Mouse (Mus musculus) C2C12 (cell line): ENCODE results near the gene Zfp472. TPM values are rescaled to one million over a fixed set of nuclear protein-coding genes. Genes with fewer than 3 reads are reported as not detected.
"Not testable (repeated sequence)": the region's sequence is repeated elsewhere in the genome, so short reads cannot be mapped to it uniquely, and the experiment has no call there.

Experiments used
- H3K27me3 ChIP-seq: one replicate; pipeline ENCODE4 v1.6.1; 2011; ENCODE audit not compliant: control insufficient read depth, insufficient read depth, insufficient read length
- H3K36me3 ChIP-seq: one replicate; pipeline ENCODE4 v1.6.1; 2011; ENCODE audit not compliant: control insufficient read depth, insufficient read depth
- H3K4me3 ChIP-seq: one replicate; pipeline ENCODE4 v1.5.1; 2011; ENCODE audit warnings: mild to moderate bottlenecking, control low read depth; ENCODE audit not compliant: poor library complexity, insufficient read depth, severe bottlenecking
- H3K79me2 ChIP-seq: one replicate; pipeline ENCODE4 v1.6.1; 2011; ENCODE audit not compliant: control insufficient read depth, insufficient read depth
- H3K79me3 ChIP-seq: one replicate; pipeline ENCODE4 v1.6.1; 2011; ENCODE audit warnings: low read depth, control low read depth
- H3ac ChIP-seq: one replicate; pipeline ENCODE3; 2011; ENCODE audit warnings: low read depth; ENCODE audit not compliant: control insufficient read depth, insufficient read length
- CEBPB ChIP-seq: IDR thresholded peaks from one replicate; pipeline ENCODE4 v1.6.1; 2011; ENCODE audit warnings: low read depth, mild to moderate bottlenecking, control low read depth, moderate library complexity
- CTCF ChIP-seq: IDR thresholded peaks from one replicate; pipeline ENCODE4 v1.5.1; 2011; ENCODE audit not compliant: control insufficient read depth, insufficient read depth, insufficient read length
- FOSL1 ChIP-seq: IDR thresholded peaks from one replicate; pipeline ENCODE4 v1.8.0; 2011; ENCODE audit warnings: mild to moderate bottlenecking, low read length; ENCODE audit not compliant: poor library complexity, insufficient read depth, severe bottlenecking
- MAX ChIP-seq: IDR thresholded peaks from one replicate; pipeline ENCODE4 v1.6.1; 2011; ENCODE audit warnings: mild to moderate bottlenecking, control low read depth
- MYOD1 ChIP-seq: IDR thresholded peaks from one replicate; pipeline ENCODE4 v1.6.1; 2011; ENCODE audit warnings: low read depth; ENCODE audit not compliant: control insufficient read depth, insufficient read length
- MYOG ChIP-seq: IDR thresholded peaks from one replicate; pipeline ENCODE4 v1.6.1; 2011; ENCODE audit not compliant: control insufficient read depth, insufficient read length; ENCODE audit errors: extremely low read depth
- USF1 ChIP-seq: IDR thresholded peaks from one replicate; pipeline ENCODE4 v1.6.1; 2011; ENCODE audit warnings: low read depth, mild to moderate bottlenecking, control low read depth, moderate library complexity
- polyA plus RNA-seq: library from polyadenylated mRNA; unstranded; fragments of >200 nt; fragmentation: generic; extraction: Trizol; gene quantifications from one replicate; pipeline ENCODE4 v1.2.1, GENCODE M21; 2012; ENCODE audit warnings: missing spikeins

The Zfp472 gene
- polyA plus RNA-seq, 1 experiment: 1.8 TPM

GRCm38 (mm10) chr17:32986301-32986700 is 20.7 kb downstream of the Zfp472 start:
- Histone ChIP-seq H3K27me3 (no peaks in the 10 kb centered on the region), H3K79me2 (no peaks in the 10 kb centered on the region), H3K36me3 (peaks cover 3% of the 10 kb centered on the region), H3K79me3 (no peaks in the 10 kb centered on the region), H3K4me3 (no peak overlapping the region), H3ac (no peak overlapping the region)
- TF ChIP-seq CEBPB (no peak), MYOD1 (no peak), USF1 (no peak), MAX (no peak)

GRCm38 (mm10) chr17:32991965-32992698 is 26.5 kb downstream of the Zfp472 start:
- Histone ChIP-seq H3K27me3 (no peaks in the 10 kb centered on the region), H3K79me2 (peaks cover 11% of the 10 kb centered on the region)
- TF ChIP-seq MAX (no peak), MYOD1 (no peak), CEBPB (no peak), USF1 (no peak), FOSL1 (no peak), MYOG (no peak), CTCF (no peak)

GRCm38 (mm10) chr17:32992699-32993474 is 27.3 kb downstream of the Zfp472 start, which contains the start of gene Zfp952:
TSS of gene Zfp952 (plus strand) at chr17:32993129.
- TF ChIP-seq USF1 (no peak), CEBPB (no peak), MYOG (no peak), MAX (no peak)
- Histone ChIP-seq H3K36me3 (peaks cover 9% of the 10 kb centered on the region), H3K27me3 (no peaks in the 10 kb centered on the region), H3ac (peak within 1 kb of the TSS; percentile 96), H3K79me2 (peaks cover 11% of the 10 kb centered on the region), H3K79me3 (peaks cover 4% of the 10 kb centered on the region), H3K4me3 (peak within 1 kb of the TSS; percentile 63)

More at GRCm38 (mm10) chr17:32991965-32992698, 26.5 kb downstream of the Zfp472 start:
- Histone ChIP-seq H3K4me3 (no peak overlapping the region), H3ac (no peak overlapping the region), H3K79me3 (peaks cover 4% of the 10 kb centered on the region), H3K36me3 (peaks cover 9% of the 10 kb centered on the region)

- peaks cover 9% of the 10 kb centered on the region for H3K79me2 ChIP-seq
- peaks cover 4% of the 10 kb centered on the region for H3K79me3 ChIP-seq
- no peak for TF ChIP-seq FOSL1
- TF ChIP-seq USF1: no peak
- TF ChIP-seq CTCF: no peak
- TF ChIP-seq MAX: no peak
- no peak for TF ChIP-seq MYOD1
- no peak for TF ChIP-seq MYOG
- TF ChIP-seq CEBPB: no peak
- H3K36me3 ChIP-seq: peaks cover 34% of the 10 kb centered on the region
- no peak overlapping the region for H3K4me3 ChIP-seq
- no peaks in the 10 kb centered on the region for H3K27me3 ChIP-seq
- no peak overlapping the region for H3ac ChIP-seq
Measured at GRCm38 (mm10) chr17:32998492-32998891, 32.9 kb downstream of the Zfp472 start.

- H3K79me3 ChIP-seq: no peaks in the 10 kb centered on the region
- no peak overlapping the region for H3K4me3 ChIP-seq
- no peaks in the 10 kb centered on the region for H3K27me3 ChIP-seq
- no peak for TF ChIP-seq USF1
- no peak for TF ChIP-seq CTCF
- TF ChIP-seq MYOG: no peak
- TF ChIP-seq MAX: no peak
- no peak for TF ChIP-seq MYOD1
- TF ChIP-seq FOSL1: no peak
- no peak for TF ChIP-seq CEBPB
- H3K36me3 ChIP-seq: peaks cover 15% of the 10 kb centered on the region
- H3K79me2 ChIP-seq: no peaks in the 10 kb centered on the region
- no peak overlapping the region for H3ac ChIP-seq
Measured at GRCm38 (mm10) chr17:33008337-33008736, 42.7 kb downstream of the Zfp472 start.

GRCm38 (mm10) chr17:33020434-33020833 is 54.8 kb downstream of the Zfp472 start:
- H3ac ChIP-seq, H3K27me3 ChIP-seq, H3K79me3 ChIP-seq, H3K4me3 ChIP-seq, H3K79me2 ChIP-seq: not testable (repeated sequence)
- H3K36me3 ChIP-seq: peaks cover 48% of the 10 kb centered on the region

Other genes with a start within 250 kb of the Zfp472 start
- gene Zfp871, start 177.5 kb upstream of the Zfp472 start, polyA plus RNA-seq: 2.0 TPM
- gene Zfp811, start 155.9 kb upstream of the Zfp472 start, polyA plus RNA-seq: 0.01 TPM
- gene Zfp799, start 135.6 kb upstream of the Zfp472 start, polyA plus RNA-seq: 1.3 TPM
- 0.99 TPM for gene Zfp870, start 74.2 kb upstream of the Zfp472 start, polyA plus RNA-seq
- 0.02 TPM for gene Cyp4f14, start 48.5 kb upstream of the Zfp472 start, polyA plus RNA-seq
- gene Cyp4f13, start 18.4 kb upstream of the Zfp472 start, polyA plus RNA-seq: 1.5 TPM
- 1.4 TPM for gene Zfp952, start 27.3 kb downstream of the Zfp472 start, polyA plus RNA-seq
- 0.96 TPM for gene Zfp763, start 67.6 kb downstream of the Zfp472 start, polyA plus RNA-seq
- gene 4921501E09Rik, start 102.2 kb downstream of the Zfp472 start, polyA plus RNA-seq: not detected
- 1.3 TPM for gene Zfp563, start 123.5 kb downstream of the Zfp472 start, polyA plus RNA-seq
- gene Morc2b, start 173.9 kb downstream of the Zfp472 start, polyA plus RNA-seq: 0.04 TPM
- gene Olfr55, start 202.6 kb downstream of the Zfp472 start, polyA plus RNA-seq: not detected
- gene Olfr239, start 225.5 kb downstream of the Zfp472 start, polyA plus RNA-seq: not detected